Mouse (Mus musculus) cortical plate, adult 2 months (tissue): Measurements from ENCODE around the gene Trp73.

Experiments
- CTCF ChIP-seq: fragments of 200-500 bp; IDR thresholded peaks from 2 replicates; pipeline ENCODE4 v1.5.1; 2011; ENCODE audit warnings: mild to moderate bottlenecking, control low read depth, low read length; ENCODE audit not compliant: insufficient read depth; ENCODE audit errors: extremely low read depth
- POLR2A ChIP-seq: fragments of 200-500 bp; IDR thresholded peaks from 2 replicates; pipeline ENCODE4 v1.6.1; 2011; ENCODE audit warnings: mild to moderate bottlenecking, low read length, control low read depth; ENCODE audit not compliant: insufficient read depth; ENCODE audit errors: extremely low read depth

DNA sequence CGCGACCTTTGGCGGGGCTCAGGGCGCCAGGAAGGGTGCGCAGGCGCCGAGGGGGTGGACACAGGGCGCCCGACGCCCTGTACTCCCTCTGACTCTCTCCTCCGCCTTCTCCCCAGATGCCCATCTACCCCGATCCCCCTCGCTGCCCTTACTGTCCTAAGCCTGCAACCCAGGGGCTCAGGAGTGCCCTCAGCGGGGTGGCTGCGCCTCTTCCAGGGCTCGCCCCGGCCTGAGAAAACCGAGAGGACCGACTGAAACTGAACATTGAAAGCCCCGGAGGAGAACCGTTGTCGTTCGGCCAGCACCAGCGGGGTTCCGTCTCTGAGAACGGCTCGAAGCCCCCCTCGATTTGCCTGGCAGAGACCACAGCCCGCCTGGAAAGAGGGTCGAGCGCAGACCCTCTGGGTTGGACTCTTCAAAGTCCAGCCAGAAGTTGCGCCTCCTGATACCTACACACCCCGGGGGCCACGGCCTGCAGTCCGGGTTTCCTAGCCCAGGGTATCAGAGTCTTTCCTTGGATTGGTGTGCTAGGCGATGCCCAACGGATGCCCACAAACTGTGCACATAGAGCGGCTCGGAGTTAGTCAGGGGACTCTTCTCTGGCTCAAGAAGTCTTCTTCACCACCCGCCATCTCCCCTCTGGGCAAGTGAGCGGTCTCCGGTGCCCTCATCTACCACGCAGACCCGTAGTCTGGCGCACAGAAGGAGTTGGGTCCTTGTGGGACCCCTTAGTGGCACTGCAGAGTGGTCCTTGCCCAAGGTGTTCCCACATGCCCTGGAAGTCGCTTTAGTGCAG lies 403 bp upstream of the Trp73 start:
- TF ChIP-seq CTCF (no peak), POLR2A (no peak)
